Mouse (Mus musculus) ES-E14 (cell line): Measurements from ENCODE around the gene Vps35l. TPM values are rescaled to one million over a fixed set of nuclear protein-coding genes. Genes with fewer than 3 reads are reported as not detected.

Experiments used
- DNase-seq: peaks from one replicate; pipeline ENCODE4 v3.0.0-alpha.2; 2013; ENCODE audit warnings: low read depth, low spot score
- H3K27ac ChIP-seq: 2 replicates; pipeline ENCODE4 v1.5.1; 2012; ENCODE audit warnings: low read depth, mild to moderate bottlenecking, low read length, moderate library complexity, mixed read lengths; ENCODE audit not compliant: poor library complexity, insufficient read depth, severe bottlenecking
- H3K36me3 ChIP-seq: 2 replicates; pipeline ENCODE4 v1.6.1; 2012; ENCODE audit warnings: mild to moderate bottlenecking, low read length, moderate library complexity, mixed read lengths; ENCODE audit not compliant: control insufficient read depth, poor library complexity, insufficient read depth, severe bottlenecking
- H3K4me1 ChIP-seq, 2 experiments: fragments of 150-350 bp in 1 of 2; sonication (generic) in 1 of 2; 2 replicates each; pipeline ENCODE4 v1.6.1; 2012; ENCODE audit warnings: low read length in 2 of 2, mild to moderate bottlenecking in 1 of 2, mixed read lengths in 1 of 2; ENCODE audit not compliant: control insufficient read depth in 2 of 2, insufficient read depth in 2 of 2, poor library complexity in 1 of 2
- H3K4me3 ChIP-seq, 2 experiments: fragments of 150-350 bp in 1 of 2; sonication (generic) in 1 of 2; 2 replicates each; pipeline ENCODE4 v1.5.1; 2012; ENCODE audit warnings: low read length in 2 of 2, low read depth in 1 of 2, mild to moderate bottlenecking in 1 of 2, mixed read lengths in 1 of 2; ENCODE audit not compliant: insufficient read depth in 1 of 2, poor library complexity in 1 of 2, severe bottlenecking in 1 of 2
- H3K9ac ChIP-seq: 2 replicates; pipeline ENCODE4 v1.6.1; 2012; ENCODE audit warnings: low read depth, mild to moderate bottlenecking, low read length, mixed read lengths; ENCODE audit not compliant: poor library complexity, insufficient read depth, severe bottlenecking
- H3K9me3 ChIP-seq: fragments of 150-350 bp; sonication (generic); 2 replicates; pipeline ENCODE4 v1.6.1; 2012; ENCODE audit warnings: low read depth, mild to moderate bottlenecking, low read length; ENCODE audit not compliant: control insufficient read depth, insufficient read depth
- CHD2 ChIP-seq: IDR thresholded peaks from 2 replicates; pipeline ENCODE4 v1.6.1; 2014; ENCODE audit warnings: mild to moderate bottlenecking, low read depth, low read length, inconsistent platforms
- HCFC1 ChIP-seq: IDR thresholded peaks from 2 replicates; pipeline ENCODE4 v1.6.1; 2012; ENCODE audit warnings: low read length, inconsistent platforms, borderline replicate concordance; ENCODE audit not compliant: insufficient read depth
- MAFK ChIP-seq: IDR thresholded peaks from 2 replicates; pipeline ENCODE4 v1.6.1; 2014; ENCODE audit warnings: mild to moderate bottlenecking, low read depth, low read length, inconsistent platforms; ENCODE audit not compliant: insufficient read depth
- ZC3H11A ChIP-seq: IDR thresholded peaks from 2 replicates; pipeline ENCODE4 v1.6.1; 2012; ENCODE audit warnings: low read depth, mild to moderate bottlenecking, inconsistent platforms, low read length, borderline replicate concordance
- ZNF384 ChIP-seq: IDR thresholded peaks from 2 replicates; pipeline ENCODE4 v1.6.1; 2012; ENCODE audit warnings: low read depth, low read length, inconsistent platforms
- in situ Hi-C, 2 experiments: fragments of 600-800 bp; cut with MboI; formaldehyde crosslinking; loops; one replicate each; pipeline ENCODE4 v1.15.1; 2025; ENCODE audit warnings: low sequenced_read_pairs in 2 of 2, inconsistent platforms in 1 of 2; ENCODE audit not compliant: unreplicated experiment in 2 of 2
- total RNA-seq: library from RNA; depleted of rRNA; stranded (reverse); fragments of 300-350 nt; gene quantifications from 2 replicates; pipeline ENCODE4 v1.2.3, GENCODE M21; 2012

Vps35l gene
- total RNA-seq, 1 experiment, result 36.8 TPM

DNA sequence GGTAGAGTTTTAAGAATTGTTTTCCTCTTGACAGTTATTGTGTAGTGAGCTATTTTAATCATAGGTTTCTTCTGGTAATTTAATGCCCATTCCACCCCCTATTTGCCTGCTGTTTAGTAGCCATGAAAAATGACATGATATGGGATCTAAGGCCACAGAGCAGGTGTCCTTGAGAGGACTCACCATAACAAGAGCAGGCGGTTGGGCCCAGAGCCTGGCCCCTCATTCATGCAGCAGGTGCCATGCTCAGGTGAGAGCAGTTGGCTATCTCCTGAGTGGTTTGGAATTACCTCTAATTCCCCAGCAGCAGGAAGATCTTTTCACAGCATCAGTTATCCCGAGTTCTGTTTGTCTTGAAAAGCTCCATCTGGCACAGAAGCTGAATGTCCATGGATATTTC, 14.6 kb upstream of the Vps35l start:
- in situ Hi-C loops, result no loop called here
- Histone ChIP-seq H3K9ac (no peak overlapping the region), H3K4me1 (peaks cover 0 to 3% of the 10 kb centered on the region in 2 experiments; a peak in 1 of 4 replicates), H3K9me3 (no peaks in the 10 kb centered on the region), H3K36me3 (peaks cover 16% of the 10 kb centered on the region; the same call in 1 of the 2 replicates), H3K27ac (no peak overlapping the region), H3K4me3 (no peak overlapping the region)
- DNase-seq, result no peak
- TF ChIP-seq HCFC1 (no peak), MAFK (no peak), ZC3H11A (no peak), CHD2 (no peak), ZNF384 (no peak)

DNA sequence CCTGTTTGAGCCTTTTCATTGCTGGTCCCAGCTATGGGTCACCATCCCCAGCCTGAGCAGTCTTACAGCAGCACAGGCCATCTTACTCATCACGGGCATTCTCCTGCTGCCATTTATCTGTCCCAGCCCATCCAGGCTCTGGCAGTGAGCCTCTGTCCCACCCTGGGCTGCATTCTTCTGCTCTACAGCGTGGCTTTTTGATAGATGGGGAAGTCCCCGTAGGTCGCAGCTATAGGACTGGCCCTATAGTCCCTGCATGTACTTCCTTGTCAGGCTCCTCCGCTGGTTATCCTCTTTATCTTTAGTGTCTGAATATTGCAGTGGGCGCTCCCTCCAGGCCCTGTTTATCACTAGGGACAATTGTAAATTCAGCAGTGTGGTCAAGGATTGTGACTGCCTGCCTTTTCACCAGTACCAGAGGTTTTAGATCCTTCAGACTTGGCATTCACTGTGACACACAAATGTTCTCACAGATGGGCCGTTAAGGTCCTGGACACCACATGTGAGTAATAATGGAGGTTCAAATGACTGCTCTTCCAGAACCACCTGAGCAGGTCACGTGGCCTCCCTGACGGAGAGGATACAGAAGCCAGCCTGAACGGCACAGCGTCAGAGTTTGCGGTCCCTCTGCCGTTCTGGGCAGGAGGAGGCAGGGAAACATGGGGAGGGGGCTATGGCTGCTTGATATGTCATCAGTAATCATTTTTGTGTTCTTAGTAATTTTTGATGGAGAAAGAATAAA, 11.0 kb upstream of the Vps35l start:
- TF ChIP-seq ZNF384 (no peak), ZC3H11A (no peak), MAFK (no peak), CHD2 (no peak), HCFC1 (no peak)
- no peak for DNase-seq
- peaks cover 0 to 3% of the 10 kb centered on the region in 2 experiments; a peak in 1 of 4 replicates for H3K4me1 ChIP-seq
- H3K4me3 ChIP-seq, result no peak overlapping the region
- no peak overlapping the region for H3K9ac ChIP-seq
- no peak overlapping the region for H3K27ac ChIP-seq
- peaks cover 13% of the 10 kb centered on the region for H3K36me3 ChIP-seq
- in situ Hi-C loops, result no loop called here
- H3K9me3 ChIP-seq, result no peaks in the 10 kb centered on the region

DNA sequence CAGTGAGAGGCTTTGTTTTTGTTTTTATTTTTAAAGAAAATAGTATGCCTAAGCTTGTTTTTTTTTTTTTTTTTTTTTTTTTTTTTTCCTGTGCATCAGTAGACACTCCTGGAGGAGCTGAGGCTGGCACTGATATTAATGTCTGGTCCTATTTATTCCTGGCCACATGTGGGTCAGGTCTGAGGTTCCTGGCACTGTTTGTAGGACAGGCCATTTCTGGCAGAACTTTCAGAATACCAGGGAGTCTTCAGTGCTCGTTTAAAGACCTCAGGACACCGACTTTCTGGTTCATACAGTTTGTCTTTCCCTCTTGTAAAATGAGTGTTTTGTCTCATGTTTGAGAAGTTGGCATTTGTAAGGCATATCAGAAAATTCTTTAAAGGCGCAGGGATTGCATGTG, 8.2 kb upstream of the Vps35l start:
- DNase-seq, result no peak
- Histone ChIP-seq H3K9ac (no peak overlapping the region), H3K9me3 (no peaks in the 10 kb centered on the region), H3K36me3 (peaks cover 12% of the 10 kb centered on the region), H3K4me3 (no peak overlapping the region), H3K4me1 (peaks cover 0 to under 1% of the 10 kb centered on the region in 2 experiments; a peak in 1 of 4 replicates), H3K27ac (no peak overlapping the region)
- TF ChIP-seq ZC3H11A (no peak), ZNF384 (no peak), HCFC1 (no peak), MAFK (no peak), CHD2 (no peak)
- in situ Hi-C loops, result no loop called here

DNA sequence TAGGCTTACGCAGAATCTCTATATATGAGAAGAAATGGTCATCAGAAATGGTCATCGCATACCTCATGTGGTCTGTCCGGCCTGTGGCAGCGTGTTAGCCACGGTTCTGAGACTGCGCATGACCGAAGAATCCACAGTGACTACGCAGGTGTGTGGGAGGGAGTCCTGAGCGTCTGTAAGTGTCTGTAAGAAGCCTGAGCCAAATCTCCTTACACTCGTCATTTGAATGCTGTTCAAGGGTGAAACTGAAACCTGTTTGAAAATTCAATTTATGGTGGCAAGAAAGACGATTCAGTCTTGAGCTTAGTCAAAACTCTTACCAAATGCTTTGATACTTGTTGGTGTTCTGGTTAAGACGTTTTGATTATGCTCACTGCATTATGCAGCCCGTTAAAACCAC, 6.8 kb upstream of the Vps35l start:
- TF ChIP-seq ZC3H11A, result no peak
- no peak for TF ChIP-seq MAFK
- TF ChIP-seq CHD2, result no peak
- no peak for TF ChIP-seq HCFC1
- TF ChIP-seq ZNF384, result no peak
- in situ Hi-C loops, result no loop called here
- Histone ChIP-seq H3K4me3 (no peak overlapping the region), H3K4me1 (no peaks in the 10 kb centered on the region), H3K36me3 (peaks cover 11% of the 10 kb centered on the region), H3K27ac (no peak overlapping the region), H3K9ac (no peak overlapping the region), H3K9me3 (no peaks in the 10 kb centered on the region)
- DNase-seq, result no peak
